Mouse (Mus musculus): ENCODE results near the gene Ndel1.

GRCm38 (mm10) chr11:68819226-68819805 lies 52.3 kb downstream of the Ndel1 start:
- no peak for TF ChIP-seq CTCF (IDR thresholded peaks at IDR 0.05; ENCODE audit: control insufficient read depth, insufficient read depth, low read length)
- TF ChIP-seq POLR2A (IDR thresholded peaks at IDR 0.05; ENCODE audit: borderline replicate concordance, control insufficient read depth, low read depth, low read length), result no peak

Data from bone marrow, adult 2 months (tissue).